Mouse (Mus musculus) liver, embryonic 16.5 days (tissue): Measurements from ENCODE around the gene Lhx6. TPM values are rescaled to one million over a fixed set of nuclear protein-coding genes. Genes with fewer than 3 reads are reported as not detected.
A peak's percentile ranks its signal among the peaks of the same experiment; 100 is the strongest.
"Not testable (repeated sequence)": the region's sequence is repeated elsewhere in the genome, so short reads cannot be mapped to it uniquely, and the experiment has no call there.

ENCODE experiments used
- ATAC-seq: fragments of 200-750 bp; cut with Nextera tagmentation; 2 replicates; pipeline ENCODE4 v1.8.0; 2017; ENCODE audit warnings: low read depth, mild to moderate bottlenecking, moderate number of reproducible peaks, moderate library complexity
- H3K27ac ChIP-seq: fragments of 300-500 bp; sonication (generic); 2 replicates; pipeline ENCODE4 v1.5.1; 2014; ENCODE audit warnings: mild to moderate bottlenecking, low read length
- H3K27me3 ChIP-seq: fragments of 300-500 bp; sonication (generic); 2 replicates; pipeline ENCODE4 v1.6.1; 2014; ENCODE audit warnings: low read depth, low read length, mixed read lengths; ENCODE audit not compliant: control insufficient read depth, insufficient read depth
- H3K36me3 ChIP-seq: fragments of 300-500 bp; sonication (generic); 2 replicates; pipeline ENCODE4 v1.6.1; 2014; ENCODE audit warnings: mild to moderate bottlenecking; ENCODE audit not compliant: control insufficient read depth, insufficient read depth
- H3K4me1 ChIP-seq: fragments of 300-500 bp; sonication (generic); 2 replicates; pipeline ENCODE4 v1.6.1; 2014; ENCODE audit warnings: low read depth, low read length, mixed read lengths; ENCODE audit not compliant: control insufficient read depth
- H3K4me2 ChIP-seq: fragments of 300-500 bp; sonication (generic); 2 replicates; pipeline ENCODE4 v1.6.1; 2014; ENCODE audit warnings: low read depth, low read length, mixed read lengths
- H3K4me3 ChIP-seq: fragments of 300-500 bp; sonication (generic); 2 replicates; pipeline ENCODE4 v1.5.1; 2014; ENCODE audit warnings: low read depth, mild to moderate bottlenecking, low read length
- H3K9ac ChIP-seq: fragments of 300-500 bp; sonication (generic); 2 replicates; pipeline ENCODE4 v1.6.1; 2014; ENCODE audit warnings: low read depth, low read length
- H3K9me3 ChIP-seq: fragments of 300-500 bp; sonication (generic); replicated peaks from 2 replicates; pipeline ENCODE4 v1.6.1; 2016; ENCODE audit warnings: low read length; ENCODE audit not compliant: control insufficient read depth
- WGBS: fragments of 180-500 bp; shearing (Covaris S2); extraction: QIAGEN DNeasy Blood & Tissue Kit; methylation state at CpG from one replicate; pipeline ENCODE4 v1.1.7; 2014; ENCODE audit not compliant: insufficient replicate concordance; 5-methylcytosine and 5-hydroxymethylcytosine counted together
- polyA plus RNA-seq: library from polyadenylated mRNA; unstranded; fragments of >200 nt; fragmentation: Nextera tagmentation; extraction: Ambion mirVana; gene quantifications from 2 replicates; pipeline ENCODE4 v1.2.1, GENCODE M21; 2015

Lhx6 gene
- 0.41 and 0.53 TPM in 2 replicates for polyA plus RNA-seq

- H3K9me3 ChIP-seq = no peaks in the 10 kb centered on the region
- no peak within 1 kb of the TSS for H3K27ac ChIP-seq
- H3K4me3 ChIP-seq = peak within 1 kb of the TSS; percentile 33
- WGBS = 1% methylated on average over 58 of the region's 58 CpGs
- H3K27me3 ChIP-seq = peaks cover 91% of the 10 kb centered on the region
- H3K4me2 ChIP-seq = peak within 1 kb of the TSS; percentile 53
- H3K4me1 ChIP-seq = no peaks in the 10 kb centered on the region; the same call in none of the 2 replicates
- no peaks in the 10 kb centered on the region for H3K36me3 ChIP-seq
- no peak for ATAC-seq
- no peak within 1 kb of the TSS for H3K9ac ChIP-seq
Measured at GRCm38 (mm10) chr2:36104956-36105741, at the start of gene Lhx6. TSS of gene Lhx6 (minus strand) at chr2:36105408.

GRCm38 (mm10) chr2:36152401-36152800 lies 47.2 kb upstream of the Lhx6 start:
- peaks cover 13% of the 10 kb centered on the region; the same call in 1 of the 2 replicates for H3K36me3 ChIP-seq
- not testable (repeated sequence) for ATAC-seq, H3K4me1 ChIP-seq, H3K9me3 ChIP-seq, H3K9ac ChIP-seq, H3K4me2 ChIP-seq, H3K27ac ChIP-seq, H3K27me3 ChIP-seq, H3K4me3 ChIP-seq
- WGBS = 80% methylated on average over 4 of the region's 4 CpGs

GRCm38 (mm10) chr2:36148876-36149365 lies 43.7 kb upstream of the Lhx6 start:
- Histone ChIP-seq H3K9me3 (no peaks in the 10 kb centered on the region), H3K4me2 (no peak overlapping the region), H3K27ac (no peak overlapping the region), H3K4me3 (no peak overlapping the region), H3K9ac (no peak overlapping the region), H3K27me3 (no peaks in the 10 kb centered on the region), H3K4me1 (no peaks in the 10 kb centered on the region), H3K36me3 (peaks cover 11% of the 10 kb centered on the region; the same call in 1 of the 2 replicates)
- ATAC-seq = no peak
- 83% methylated on average over 7 of the region's 7 CpGs for WGBS

DNA sequence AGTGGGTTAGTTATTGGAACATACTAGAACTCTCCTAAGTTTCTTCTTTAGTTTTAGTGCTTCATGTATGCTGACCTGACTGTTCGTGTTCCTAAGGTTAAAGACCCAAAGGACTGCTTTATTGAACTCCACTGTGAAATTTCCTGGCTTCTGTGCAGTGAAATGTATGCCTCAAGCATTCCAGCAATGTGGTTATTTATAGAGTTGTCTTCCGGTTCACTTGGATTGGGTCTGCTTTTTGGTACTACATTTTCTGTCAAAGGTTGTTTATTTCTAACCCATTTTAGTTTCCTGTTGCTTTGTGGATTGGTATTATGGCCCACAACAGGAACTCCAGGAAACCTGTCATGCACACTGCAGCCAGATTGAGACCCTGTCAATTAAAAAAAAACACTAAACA lies 33.9 kb upstream of the Lhx6 start:
- no peak for ATAC-seq
- no peaks in the 10 kb centered on the region for H3K27me3 ChIP-seq
- 68% methylated on average over 2 of the region's 2 CpGs for WGBS
- H3K9me3 ChIP-seq = no peaks in the 10 kb centered on the region
- no peak overlapping the region for H3K27ac ChIP-seq
- no peak overlapping the region for H3K4me3 ChIP-seq
- peaks cover 2% of the 10 kb centered on the region; the same call in 1 of the 2 replicates for H3K36me3 ChIP-seq
- H3K9ac ChIP-seq = no peak overlapping the region
- no peak overlapping the region for H3K4me2 ChIP-seq
- peaks cover 11% of the 10 kb centered on the region for H3K4me1 ChIP-seq

DNA sequence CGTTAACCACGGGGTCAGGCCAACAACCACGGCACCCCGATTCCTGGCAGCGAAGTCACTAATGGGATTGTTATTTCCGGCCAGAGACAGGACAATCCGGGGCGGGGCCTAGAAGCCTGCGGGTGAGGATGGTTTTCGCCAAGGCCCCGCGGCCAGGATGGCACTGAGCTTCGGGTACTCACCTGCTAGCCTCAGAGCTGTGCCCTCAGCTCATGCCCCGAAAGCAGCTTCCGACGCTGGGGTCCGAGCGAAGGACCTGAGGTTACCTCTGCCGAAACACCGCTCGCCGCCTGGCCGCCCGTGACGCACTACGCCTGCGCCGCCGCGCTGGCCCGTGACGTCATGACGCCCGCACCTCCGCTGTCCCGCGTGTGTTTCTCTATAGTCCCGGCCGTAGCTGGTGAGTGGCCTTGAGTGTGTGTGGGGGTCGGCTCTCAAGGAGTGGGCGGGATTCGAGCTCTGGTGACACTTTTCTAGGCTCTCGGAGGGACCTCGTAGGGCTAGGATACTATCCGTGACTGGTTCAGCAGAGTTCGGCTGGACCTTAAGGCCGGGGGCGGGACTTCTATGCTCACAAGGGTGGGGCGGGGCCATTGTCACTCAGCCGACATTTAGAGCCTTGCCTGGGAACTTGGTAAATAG lies 31.2 kb upstream of the Lhx6 start, which contains the start of the genes Mrrf and Rbm18:
Gene Mrrf (plus strand): TSS at position 90 of the 642 bp plus-strand sequence.
Gene Rbm18 (minus strand): TSS at position 474 of the 642 bp plus-strand sequence.
- H3K4me3 ChIP-seq = peak within 1 kb of the TSS; percentile 92
- peaks cover 11% of the 10 kb centered on the region for H3K4me1 ChIP-seq
- peaks cover 17% of the 10 kb centered on the region for H3K36me3 ChIP-seq
- H3K27ac ChIP-seq = peak within 1 kb of the TSS; percentile 85
- H3K9ac ChIP-seq = peak within 1 kb of the TSS; percentile 88
- H3K9me3 ChIP-seq = no peaks in the 10 kb centered on the region
- WGBS = under 1% methylated on average over 50 of the region's 50 CpGs
- H3K4me2 ChIP-seq = peak within 1 kb of the TSS; percentile 80
- H3K27me3 ChIP-seq = no peaks in the 10 kb centered on the region
- ATAC-seq = peak; percentile 94

DNA sequence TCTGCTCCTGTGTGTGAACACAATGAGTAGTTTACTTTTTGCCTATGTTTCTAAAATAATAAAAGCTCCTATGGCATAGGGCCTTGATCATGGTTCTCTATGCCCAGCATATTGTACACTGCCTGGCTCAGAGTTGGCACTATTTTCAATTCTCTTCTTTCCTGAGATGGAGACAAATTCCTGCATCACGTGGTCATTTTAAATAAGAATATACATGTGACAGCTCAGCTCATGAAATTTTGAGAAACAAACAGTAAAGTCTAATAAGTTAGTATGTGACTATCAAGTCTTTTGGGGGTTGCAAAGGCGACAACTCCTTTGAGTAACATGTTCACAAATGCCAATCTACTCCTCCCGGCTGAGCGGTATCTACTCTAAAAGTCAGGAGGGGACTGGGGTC lies 30.7 kb upstream of the Lhx6 start:
- Histone ChIP-seq H3K27ac (peak overlapping the region; percentile 85), H3K9ac (peak overlapping the region; percentile 88), H3K4me2 (peak overlapping the region; percentile 62), H3K9me3 (no peaks in the 10 kb centered on the region), H3K4me1 (peaks cover 11% of the 10 kb centered on the region), H3K27me3 (no peaks in the 10 kb centered on the region), H3K4me3 (peak overlapping the region; percentile 92), H3K36me3 (peaks cover 21% of the 10 kb centered on the region)
- WGBS = under 1% methylated on average over 4 of the region's 4 CpGs
- no peak for ATAC-seq

DNA sequence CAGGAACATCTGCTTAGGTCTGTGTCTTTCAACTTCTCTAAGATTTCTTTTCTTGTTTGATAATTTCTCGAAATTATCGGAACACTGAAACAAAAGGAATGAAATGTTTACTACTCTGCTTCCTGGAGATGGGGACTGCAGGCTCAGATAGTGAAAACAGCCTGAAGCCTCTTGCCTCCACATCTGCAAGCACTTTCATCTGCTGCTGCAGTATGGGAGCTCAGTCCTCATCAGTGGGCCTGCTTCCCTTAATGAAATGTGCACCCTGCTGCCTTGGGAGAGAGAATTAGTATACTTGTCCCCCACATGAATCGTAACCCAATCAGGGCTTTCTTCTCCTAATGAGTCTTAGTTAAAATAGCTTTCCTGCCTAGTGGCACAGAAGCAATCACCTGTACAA lies 23.8 kb upstream of the Lhx6 start:
- Histone ChIP-seq H3K4me1 (no peaks in the 10 kb centered on the region), H3K9ac (no peak overlapping the region), H3K4me3 (no peak overlapping the region), H3K27ac (no peak overlapping the region), H3K4me2 (no peak overlapping the region), H3K27me3 (no peaks in the 10 kb centered on the region), H3K36me3 (peaks cover 33% of the 10 kb centered on the region), H3K9me3 (no peaks in the 10 kb centered on the region)
- ATAC-seq = no peak
- 70% methylated on average over 3 of the region's 3 CpGs for WGBS

DNA sequence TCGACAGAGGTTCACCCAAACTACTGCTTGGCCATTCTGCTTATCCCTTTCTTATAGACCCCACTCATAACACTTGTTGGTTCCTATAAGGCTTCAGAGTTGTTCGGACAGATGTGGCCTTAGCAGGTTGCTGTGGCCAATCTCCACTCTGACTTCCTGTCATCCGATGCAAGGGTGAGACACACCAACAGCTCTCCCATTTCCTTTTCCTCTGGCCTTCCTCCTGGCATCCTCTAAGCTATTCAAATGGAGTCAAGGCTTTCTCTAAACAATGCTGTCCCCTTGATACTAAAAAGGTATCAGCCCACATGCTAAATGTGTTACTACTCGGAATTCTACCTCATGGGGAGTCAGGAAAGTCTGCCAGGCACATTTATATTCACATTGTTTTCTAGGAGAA lies 22.8 kb upstream of the Lhx6 start:
- 63% methylated on average over 4 of the region's 4 CpGs for WGBS
- Histone ChIP-seq H3K4me1 (no peaks in the 10 kb centered on the region), H3K9ac (no peak overlapping the region), H3K27me3 (no peaks in the 10 kb centered on the region), H3K9me3 (no peaks in the 10 kb centered on the region), H3K4me3 (no peak overlapping the region), H3K4me2 (no peak overlapping the region), H3K27ac (no peak overlapping the region), H3K36me3 (peaks cover 23% of the 10 kb centered on the region)
- ATAC-seq = no peak
